Mouse (Mus musculus): ENCODE data around the gene Hes5.

The Hes5 gene

GRCm38 (mm10) chr4:155011312-155012025 lies 50.7 kb downstream of the Hes5 start:
- DNase-seq (ENCODE audit: low read depth) = no peak

Data from naive thymus-derived CD4-positive, alpha-beta T cell, adult 2 months (primary cell).